ENCODE assay signal across 8 mouse cellular contexts in genomic region chr2:32917526-32917925, GRCm38 (mm10). TPM values are rescaled to one million over a fixed set of nuclear protein-coding genes. Genes with fewer than 3 reads are reported as not detected.
DNase-seq lines count a peak whose midpoint lies in the region; ATAC-seq and TF ChIP-seq lines count a peak whose summit lies in the region.

No protein-coding gene starts in this region.

- H3K9me3 ChIP-seq in G1E (replicated peaks) = no peaks in the 10 kb centered on the region
- no peaks in the 10 kb centered on the region for H3K9me3 ChIP-seq in limb, embryonic 10.5 days (replicated peaks)
- H3K9me3 ChIP-seq in forebrain, embryonic 12.5 days = no peaks in the 10 kb centered on the region

- DNase-seq in adrenal gland, adult (ENCODE audit: inconsistent age in 2 of 2, low spot score in 1 of 2) = peak; percentile 86 to 87
- DNase-seq in adrenal gland, postnatal 4 days (ENCODE audit: low spot score in 2 of 2) = no peak
- peak; percentile 59 for DNase-seq in G1E (ENCODE audit: low spot score)
- peak; percentile 71 to 83 for DNase-seq in frontal cortex, adult 2 months (ENCODE audit: extremely low spot score in 1 of 2, low spot score in 1 of 2)
- DNase-seq in limb, embryonic 10.5 days (ENCODE audit: low spot score) = no peak
- DNase-seq in right cerebral cortex, adult 2 months (ENCODE audit: low spot score in 2 of 2) = peak; percentile 82 to 83
- DNase-seq in embryo, embryonic 11 days = no peak

- ATAC-seq in G1E (ENCODE audit: extremely low read depth, insufficient number of reproducible peaks, low FRiP score, poor library complexity, severe bottlenecking) = peak; percentile 60
- no peak for ATAC-seq in forebrain, embryonic 12.5 days (ENCODE audit: low FRiP score)

- no peak overlapping the region for H3K4me3 ChIP-seq in G1E (ENCODE audit: low read depth, low read length)
- no peak overlapping the region for H3K4me3 ChIP-seq in limb, embryonic 10.5 days
- no peak overlapping the region for H3K4me3 ChIP-seq in forebrain, embryonic 12.5 days (replicated peaks)

- no peak overlapping the region for H3K9ac ChIP-seq in forebrain, embryonic 12.5 days

- peak overlapping the region; percentile 87 for H3K27ac ChIP-seq in limb, embryonic 10.5 days
- no peak overlapping the region for H3K27ac ChIP-seq in forebrain, embryonic 12.5 days

- 88% methylated on average over 11 of the region's 11 CpGs for WGBS in limb, embryonic 10.5 days
- 85% methylated on average over 11 of the region's 11 CpGs for WGBS in forebrain, embryonic 12.5 days

- H3K36me3 ChIP-seq in G1E (replicated peaks) = no peaks in the 10 kb centered on the region
- peaks cover 68% of the 10 kb centered on the region for H3K36me3 ChIP-seq in limb, embryonic 10.5 days
- H3K36me3 ChIP-seq in forebrain, embryonic 12.5 days (replicated peaks) = peaks cover 33% of the 10 kb centered on the region

- H3K4me2 ChIP-seq in forebrain, embryonic 12.5 days = no peak overlapping the region

- peaks cover 59% of the 10 kb centered on the region for H3K27me3 ChIP-seq in G1E (ENCODE audit: insufficient read depth, low read length)
- no peaks in the 10 kb centered on the region for H3K27me3 ChIP-seq in limb, embryonic 10.5 days (ENCODE audit: low read depth, poor library complexity, severe bottlenecking)
- H3K27me3 ChIP-seq in forebrain, embryonic 12.5 days = no peaks in the 10 kb centered on the region

- no peak for TF ChIP-seq CTCF in G1E (IDR thresholded peaks at IDR 0.05; ENCODE audit: low read depth, low read length)

- peaks cover 10% of the 10 kb centered on the region for H3K4me1 ChIP-seq in G1E (ENCODE audit: insufficient read depth, low read depth, low read length)
- peaks cover 48% of the 10 kb centered on the region for H3K4me1 ChIP-seq in limb, embryonic 10.5 days
- no peaks in the 10 kb centered on the region for H3K4me1 ChIP-seq in forebrain, embryonic 12.5 days

RNA-seq across cellular contexts. Expression of gene Fam129b, which starts 41.6 kb away (rescaled TPM):
- total RNA-seq in adrenal gland, postnatal 4 days (2021) = 10 to 100 TPM; 30.8 to 35.5 TPM
- total RNA-seq in G1E (2014; fragmentation: Nextera tagmentation) = 0.53 and 1.2 TPM in 2 replicates
- 20.2 and 20.7 TPM in 2 replicates for total RNA-seq in G1E (2017)
- polyA plus RNA-seq in G1E (2012) = 1.5 and 1.9 TPM in 2 replicates
- 28.3 and 30.0 TPM in 2 replicates for polyA plus RNA-seq in frontal cortex, adult 2 months (2012; rRNA removed)
- 40.9 and 47.9 TPM in 2 replicates for polyA plus RNA-seq in limb, embryonic 10.5 days (2016; fragmentation: Nextera tagmentation; extraction: Ambion mirVana)
- 24.6 and 27.3 TPM in 2 replicates for polyA plus RNA-seq in forebrain, embryonic 12.5 days (2016; fragmentation: Nextera tagmentation; extraction: Ambion mirVana)

RNA-seq across cellular contexts. Expression of gene Rpl12, which starts 43.8 kb away (rescaled TPM):
- 100 to 1,000 TPM; 274 to 283 TPM for total RNA-seq in adrenal gland, postnatal 4 days (2021)
- total RNA-seq in G1E (2014; fragmentation: Nextera tagmentation) (4,306 and 4,312 TPM in 2 replicates), G1E (2017) (1,968 and 2,280 TPM in 2 replicates)
- polyA plus RNA-seq in G1E (2012) = 2,853 and 2,936 TPM in 2 replicates
- 374 and 403 TPM in 2 replicates for polyA plus RNA-seq in frontal cortex, adult 2 months (2012; rRNA removed)
- polyA plus RNA-seq in limb, embryonic 10.5 days (2016; fragmentation: Nextera tagmentation; extraction: Ambion mirVana) = 194 and 232 TPM in 2 replicates
- polyA plus RNA-seq in forebrain, embryonic 12.5 days (2016; fragmentation: Nextera tagmentation; extraction: Ambion mirVana) = 115 and 128 TPM in 2 replicates

RNA-seq across cellular contexts. Expression of gene Lrsam1, which starts 43.9 kb away (rescaled TPM):
- 10 to 100 TPM; 23.7 to 26.5 TPM for total RNA-seq in adrenal gland, postnatal 4 days (2021)
- 10.4 and 12.8 TPM in 2 replicates for total RNA-seq in G1E (2014; fragmentation: Nextera tagmentation)
- 5.0 and 8.5 TPM in 2 replicates for total RNA-seq in G1E (2017)
- polyA plus RNA-seq in G1E (2012) = 9.5 and 10.8 TPM in 2 replicates
- 21.5 and 26.0 TPM in 2 replicates for polyA plus RNA-seq in frontal cortex, adult 2 months (2012; rRNA removed)
- 5.3 and 7.5 TPM in 2 replicates for polyA plus RNA-seq in limb, embryonic 10.5 days (2016; fragmentation: Nextera tagmentation; extraction: Ambion mirVana)
- 16.6 and 18.2 TPM in 2 replicates for polyA plus RNA-seq in forebrain, embryonic 12.5 days (2016; fragmentation: Nextera tagmentation; extraction: Ambion mirVana)

Comparison
In these comparisons a context has a peak if more than half of its experiments do, and no peak if none do; other contexts are left out.
1. DNase-seq: peak in adrenal gland, adult (2 of 2), G1E (single experiment), frontal cortex, adult 2 months (2 of 2) and right cerebral cortex, adult 2 months (2 of 2); none in adrenal gland, postnatal 4 days (0 of 2), limb, embryonic 10.5 days (single experiment) and embryo, embryonic 11 days (single experiment).